In the genomic region with DNA sequence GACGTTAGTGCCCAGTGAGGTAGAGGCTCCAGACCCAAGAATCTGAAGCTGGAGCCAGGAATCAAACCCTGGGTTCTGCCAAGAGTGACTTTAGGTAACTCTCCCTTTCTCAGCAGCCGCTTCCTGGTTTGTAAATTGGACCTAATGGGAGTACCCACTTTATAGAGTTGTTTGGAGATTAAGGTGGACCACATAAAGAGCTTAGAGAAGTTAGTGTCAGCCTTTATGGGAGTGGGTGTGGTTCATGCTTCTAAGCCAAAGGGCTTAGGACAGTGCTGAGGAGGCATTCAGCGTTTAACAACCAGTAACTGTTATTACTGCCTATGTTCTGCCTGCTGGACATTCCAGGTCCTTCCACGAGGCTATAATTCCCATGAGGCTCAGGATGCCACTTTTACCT, we compare ENCODE assay signal across 28 mouse cellular contexts. TPM values are rescaled to one million over a fixed set of nuclear protein-coding genes. Genes with fewer than 3 reads are reported as not detected.
DNase-seq lines count a peak whose midpoint lies in the region; ATAC-seq and TF ChIP-seq lines count a peak whose summit lies in the region.
"Had no signal": no experiment of that assay in that cellular context is flagged by ENCODE, and none has a peak within 500 bp of the region (broad histone marks: within the 10 kb centered on the region; RNA-seq: fewer than 3 reads in every experiment).

No protein-coding gene starts in this region.

- no peak for TF ChIP-seq CTCF in kidney, postnatal 0 days (IDR thresholded peaks at IDR 0.05; ENCODE audit: low read depth)
- no peak for TF ChIP-seq CTCF in intestine, postnatal 0 days (IDR thresholded peaks at IDR 0.05; ENCODE audit: low read depth)

- no peak for DNase-seq in kidney, postnatal 0 days (ENCODE audit: low spot score)
- DNase-seq in lung, adult 18-20 months = no peak
- DNase-seq in urinary bladder, postnatal 25 days (ENCODE audit: low spot score) = no peak
- no peak for DNase-seq in hindbrain, embryonic 14.5 days (ENCODE audit: low spot score)
- DNase-seq: adrenal gland, adult 8-10 months; adrenal gland, postnatal 25 days; cerebellum, adult 11-12 months; cerebellum, adult 8-10 months; cerebellum, postnatal 10 days; cerebellum, postnatal 36 days; embryo, embryonic 11 days; gastrocnemius, postnatal 10 days; heart, adult 18-20 months; heart, postnatal 10 days; heart, postnatal 36 days had no signal

- no peaks in the 10 kb centered on the region for H3K36me3 ChIP-seq in kidney, postnatal 0 days (ENCODE audit: insufficient read depth, low read length)
- H3K36me3 ChIP-seq in kidney, embryonic 14.5 days (ENCODE audit: control insufficient read depth, insufficient read depth, low read length) = no peaks in the 10 kb centered on the region
- no peaks in the 10 kb centered on the region for H3K36me3 ChIP-seq in lung, embryonic 16.5 days (ENCODE audit: control insufficient read depth, insufficient read depth, low read length)
- H3K36me3 ChIP-seq in intestine, embryonic 15.5 days = no peaks in the 10 kb centered on the region
- H3K36me3 ChIP-seq in intestine, postnatal 0 days (ENCODE audit: control insufficient read depth, insufficient read depth) = no peaks in the 10 kb centered on the region
- no peaks in the 10 kb centered on the region for H3K36me3 ChIP-seq in hindbrain, embryonic 14.5 days (replicated peaks; ENCODE audit: control insufficient read depth, insufficient read depth)
- H3K36me3 ChIP-seq: embryonic facial prominence, embryonic 10.5 days; embryonic facial prominence, embryonic 13.5 days; forebrain, embryonic 12.5 days; forebrain, embryonic 15.5 days; heart, embryonic 12.5 days; heart, embryonic 15.5 days; hindbrain, embryonic 15.5 days had no signal

- H3K27me3 ChIP-seq in kidney, postnatal 0 days (ENCODE audit: insufficient read depth, low read length) = no peaks in the 10 kb centered on the region
- H3K27me3 ChIP-seq in kidney, embryonic 14.5 days (ENCODE audit: control insufficient read depth, insufficient read depth, low read length) = no peaks in the 10 kb centered on the region
- H3K27me3 ChIP-seq in lung, embryonic 16.5 days (ENCODE audit: control insufficient read depth, insufficient read depth, low read depth, low read length) = no peaks in the 10 kb centered on the region
- no peaks in the 10 kb centered on the region for H3K27me3 ChIP-seq in intestine, embryonic 15.5 days (replicated peaks)
- H3K27me3 ChIP-seq in intestine, postnatal 0 days (replicated peaks; ENCODE audit: control insufficient read depth, insufficient read depth, low read length) = no peaks in the 10 kb centered on the region
- H3K27me3 ChIP-seq in hindbrain, embryonic 14.5 days (ENCODE audit: control insufficient read depth, insufficient read depth, low read length) = no peaks in the 10 kb centered on the region
- H3K27me3 ChIP-seq: forebrain, embryonic 12.5 days; forebrain, embryonic 15.5 days; heart, embryonic 12.5 days; heart, embryonic 15.5 days; hindbrain, embryonic 15.5 days had no signal

- no peak overlapping the region for H3K4me3 ChIP-seq in kidney, postnatal 0 days (replicated peaks; ENCODE audit: low read depth, low read length)
- H3K4me3 ChIP-seq in kidney, embryonic 14.5 days (ENCODE audit: low read length) = no peak overlapping the region
- no peak overlapping the region for H3K4me3 ChIP-seq in lung, embryonic 16.5 days (ENCODE audit: low read length)
- H3K4me3 ChIP-seq in intestine, embryonic 15.5 days (replicated peaks) = no peak overlapping the region
- H3K4me3 ChIP-seq in intestine, postnatal 0 days (ENCODE audit: low read depth, low read length) = no peak overlapping the region
- H3K4me3 ChIP-seq in hindbrain, embryonic 14.5 days (replicated peaks; ENCODE audit: low read length) = no peak overlapping the region
- H3K4me3 ChIP-seq: embryonic facial prominence, embryonic 10.5 days; embryonic facial prominence, embryonic 13.5 days; erythroblast, embryonic 14.5 days; forebrain, embryonic 12.5 days; forebrain, embryonic 15.5 days; heart, embryonic 12.5 days; heart, embryonic 15.5 days; hindbrain, embryonic 15.5 days had no signal

- ATAC-seq in kidney, postnatal 0 days (replicated peaks; ENCODE audit: low FRiP score, low read depth) = no peak
- no peak for ATAC-seq in kidney, embryonic 14.5 days (ENCODE audit: low FRiP score, low TSS enrichment)
- ATAC-seq in lung, embryonic 16.5 days (ENCODE audit: low read depth) = no peak
- peak; percentile 34; the same call in 1 of the 2 replicates for ATAC-seq in intestine, embryonic 15.5 days
- ATAC-seq in intestine, postnatal 0 days = peak; percentile 41; the same call in 1 of the 2 replicates
- ATAC-seq in hindbrain, embryonic 14.5 days (ENCODE audit: low FRiP score) = no peak
- ATAC-seq: CD4-positive, CD25-positive, alpha-beta regulatory T cell, adult 4 months; forebrain, embryonic 15.5 days had no signal

- peaks cover 4% of the 10 kb centered on the region; the same call in 1 of the 2 replicates for H3K4me1 ChIP-seq in kidney, postnatal 0 days (replicated peaks; ENCODE audit: insufficient read depth, low read length)
- H3K4me1 ChIP-seq in kidney, embryonic 14.5 days (ENCODE audit: control insufficient read depth, insufficient read depth, low read length) = no peaks in the 10 kb centered on the region
- 0 out of 2 replicates have a peak, but pooled peaks cover 5% of the 10 kb centered on the region for H3K4me1 ChIP-seq in lung, embryonic 16.5 days (replicated peaks; ENCODE audit: control insufficient read depth, insufficient read depth, low read length)
- H3K4me1 ChIP-seq in intestine, embryonic 15.5 days (replicated peaks) = peaks cover 9% of the 10 kb centered on the region; the same call in 1 of the 2 replicates
- H3K4me1 ChIP-seq in intestine, postnatal 0 days (replicated peaks; ENCODE audit: control insufficient read depth, insufficient read depth, low read length) = peaks cover 4% of the 10 kb centered on the region; the same call in 1 of the 2 replicates
- no peaks in the 10 kb centered on the region for H3K4me1 ChIP-seq in hindbrain, embryonic 14.5 days (replicated peaks; ENCODE audit: control insufficient read depth, insufficient read depth, low read length)
- H3K4me1 ChIP-seq: forebrain, embryonic 12.5 days; forebrain, embryonic 15.5 days; hindbrain, embryonic 15.5 days had no signal

- H3K9me3 ChIP-seq in kidney, postnatal 0 days (replicated peaks; ENCODE audit: low read length) = no peaks in the 10 kb centered on the region
- H3K9me3 ChIP-seq in kidney, embryonic 14.5 days (ENCODE audit: control insufficient read depth, low read length) = no peaks in the 10 kb centered on the region
- no peaks in the 10 kb centered on the region for H3K9me3 ChIP-seq in lung, embryonic 16.5 days (ENCODE audit: control insufficient read depth, low read length)
- no peaks in the 10 kb centered on the region for H3K9me3 ChIP-seq in intestine, embryonic 15.5 days
- H3K9me3 ChIP-seq in intestine, postnatal 0 days (ENCODE audit: control insufficient read depth) = no peaks in the 10 kb centered on the region
- H3K9me3 ChIP-seq in hindbrain, embryonic 14.5 days (ENCODE audit: control insufficient read depth, low read length) = no peaks in the 10 kb centered on the region
- H3K9me3 ChIP-seq: embryonic facial prominence, embryonic 10.5 days; embryonic facial prominence, embryonic 13.5 days; forebrain, embryonic 12.5 days; forebrain, embryonic 15.5 days; heart, embryonic 12.5 days; heart, embryonic 15.5 days; hindbrain, embryonic 15.5 days had no signal

- no peak overlapping the region for H3K4me2 ChIP-seq in kidney, postnatal 0 days (ENCODE audit: low read length)
- no peak overlapping the region for H3K4me2 ChIP-seq in kidney, embryonic 14.5 days (replicated peaks; ENCODE audit: low read depth, low read length)
- no peak overlapping the region for H3K4me2 ChIP-seq in lung, embryonic 16.5 days (ENCODE audit: low read depth, low read length)
- H3K4me2 ChIP-seq in intestine, embryonic 15.5 days (replicated peaks) = no peak overlapping the region
- no peak overlapping the region for H3K4me2 ChIP-seq in intestine, postnatal 0 days (replicated peaks; ENCODE audit: low read depth)
- H3K4me2 ChIP-seq in hindbrain, embryonic 14.5 days (replicated peaks) = no peak overlapping the region
- H3K4me2 ChIP-seq: embryonic facial prominence, embryonic 13.5 days; forebrain, embryonic 12.5 days; forebrain, embryonic 15.5 days; heart, embryonic 12.5 days; heart, embryonic 15.5 days; hindbrain, embryonic 15.5 days had no signal

- WGBS in kidney, postnatal 0 days = 55% methylated on average over 4 of the region's 4 CpGs
- WGBS in kidney, embryonic 14.5 days = 59% methylated on average over 4 of the region's 4 CpGs
- 80% methylated on average over 4 of the region's 4 CpGs for WGBS in lung, embryonic 16.5 days
- 61% methylated on average over 4 of the region's 4 CpGs for WGBS in intestine, embryonic 15.5 days
- WGBS in intestine, postnatal 0 days = 43% methylated on average over 4 of the region's 4 CpGs
- WGBS in hindbrain, embryonic 14.5 days = 85% methylated on average over 4 of the region's 4 CpGs

- H3K9ac ChIP-seq in kidney, postnatal 0 days (ENCODE audit: low read depth, low read length) = no peak overlapping the region
- no peak overlapping the region for H3K9ac ChIP-seq in kidney, embryonic 14.5 days (ENCODE audit: low read depth, low read length)
- H3K9ac ChIP-seq in lung, embryonic 16.5 days (ENCODE audit: low read length) = no peak overlapping the region
- H3K9ac ChIP-seq in intestine, embryonic 15.5 days = no peak overlapping the region
- no peak overlapping the region for H3K9ac ChIP-seq in intestine, postnatal 0 days (ENCODE audit: low read depth, low read length)
- no peak overlapping the region for H3K9ac ChIP-seq in hindbrain, embryonic 14.5 days
- H3K9ac ChIP-seq: embryonic facial prominence, embryonic 13.5 days; forebrain, embryonic 12.5 days; forebrain, embryonic 15.5 days; heart, embryonic 12.5 days; heart, embryonic 15.5 days; hindbrain, embryonic 15.5 days had no signal

- peak overlapping the region; percentile 77 for H3K27ac ChIP-seq in kidney, postnatal 0 days
- H3K27ac ChIP-seq in kidney, embryonic 14.5 days (ENCODE audit: low read depth, low read length) = no peak overlapping the region
- H3K27ac ChIP-seq in lung, embryonic 16.5 days (ENCODE audit: low read length) = 0 out of 2 replicates have a peak overlapping the region, but pooled peaks have one; percentile 13
- no peak overlapping the region for H3K27ac ChIP-seq in intestine, embryonic 15.5 days
- H3K27ac ChIP-seq in intestine, postnatal 0 days (ENCODE audit: low read depth, low read length) = no peak overlapping the region; the same call in 1 of the 2 replicates
- no peak overlapping the region for H3K27ac ChIP-seq in hindbrain, embryonic 14.5 days
- H3K27ac ChIP-seq: embryonic facial prominence, embryonic 10.5 days; embryonic facial prominence, embryonic 13.5 days; forebrain, embryonic 12.5 days; forebrain, embryonic 15.5 days; heart, embryonic 15.5 days; hindbrain, embryonic 15.5 days had no signal

RNA-seq across cellular contexts. Expression of a gene that starts 14.0 kb away (rescaled TPM):
- polyA plus RNA-seq in kidney, postnatal 0 days (2015; fragmentation: Nextera tagmentation; extraction: Ambion mirVana) = 131 and 168 TPM in 2 replicates
- 35.6 and 40.0 TPM in 2 replicates for polyA plus RNA-seq in kidney, embryonic 14.5 days (2014; fragmentation: Nextera tagmentation; extraction: Ambion mirVana)
- polyA plus RNA-seq in lung, embryonic 16.5 days (2015; fragmentation: Nextera tagmentation; extraction: Ambion mirVana) = 341 and 430 TPM in 2 replicates
- polyA plus RNA-seq in intestine, embryonic 15.5 days (2015; fragmentation: Nextera tagmentation; extraction: Ambion mirVana) = 108 and 123 TPM in 2 replicates
- 61.7 and 71.6 TPM in 2 replicates for polyA plus RNA-seq in intestine, postnatal 0 days (2015; fragmentation: Nextera tagmentation; extraction: Ambion mirVana)
- polyA plus RNA-seq in hindbrain, embryonic 14.5 days (2014; fragmentation: Nextera tagmentation; extraction: Ambion mirVana) = 9.9 and 12.9 TPM in 2 replicates

RNA-seq across cellular contexts. Expression of a gene that starts 32.1 kb away (rescaled TPM):
- polyA plus RNA-seq in kidney, postnatal 0 days (2015; fragmentation: Nextera tagmentation; extraction: Ambion mirVana) = 317 and 329 TPM in 2 replicates
- 355 and 392 TPM in 2 replicates for polyA plus RNA-seq in kidney, embryonic 14.5 days (2014; fragmentation: Nextera tagmentation; extraction: Ambion mirVana)
- polyA plus RNA-seq in lung, embryonic 16.5 days (2015; fragmentation: Nextera tagmentation; extraction: Ambion mirVana) = 306 and 339 TPM in 2 replicates
- 293 and 336 TPM in 2 replicates for polyA plus RNA-seq in intestine, embryonic 15.5 days (2015; fragmentation: Nextera tagmentation; extraction: Ambion mirVana)
- 308 and 311 TPM in 2 replicates for polyA plus RNA-seq in intestine, postnatal 0 days (2015; fragmentation: Nextera tagmentation; extraction: Ambion mirVana)
- polyA plus RNA-seq in hindbrain, embryonic 14.5 days (2014; fragmentation: Nextera tagmentation; extraction: Ambion mirVana) = 380 and 393 TPM in 2 replicates

RNA-seq across cellular contexts. Expression of a gene that starts 35.0 kb away (rescaled TPM):
- polyA plus RNA-seq in kidney, postnatal 0 days (2015; fragmentation: Nextera tagmentation; extraction: Ambion mirVana) = 5.9 and 6.8 TPM in 2 replicates
- 8.7 and 13.0 TPM in 2 replicates for polyA plus RNA-seq in kidney, embryonic 14.5 days (2014; fragmentation: Nextera tagmentation; extraction: Ambion mirVana)
- 8.9 and 10.0 TPM in 2 replicates for polyA plus RNA-seq in lung, embryonic 16.5 days (2015; fragmentation: Nextera tagmentation; extraction: Ambion mirVana)
- polyA plus RNA-seq in intestine, embryonic 15.5 days (2015; fragmentation: Nextera tagmentation; extraction: Ambion mirVana) = 6.2 and 6.9 TPM in 2 replicates
- polyA plus RNA-seq in intestine, postnatal 0 days (2015; fragmentation: Nextera tagmentation; extraction: Ambion mirVana) = 2.6 and 3.9 TPM in 2 replicates
- polyA plus RNA-seq in hindbrain, embryonic 14.5 days (2014; fragmentation: Nextera tagmentation; extraction: Ambion mirVana) = 7.4 and 8.9 TPM in 2 replicates
- polyA plus RNA-seq: erythroblast, embryonic 14.5 days had no signal

RNA-seq across cellular contexts. Expression of a gene that starts 55.7 kb away (rescaled TPM):
- polyA plus RNA-seq in kidney, postnatal 0 days (2015; fragmentation: Nextera tagmentation; extraction: Ambion mirVana) = 20.2 and 20.7 TPM in 2 replicates
- 22.6 and 25.7 TPM in 2 replicates for polyA plus RNA-seq in kidney, embryonic 14.5 days (2014; fragmentation: Nextera tagmentation; extraction: Ambion mirVana)
- 25.1 and 25.7 TPM in 2 replicates for polyA plus RNA-seq in lung, embryonic 16.5 days (2015; fragmentation: Nextera tagmentation; extraction: Ambion mirVana)
- polyA plus RNA-seq in intestine, embryonic 15.5 days (2015; fragmentation: Nextera tagmentation; extraction: Ambion mirVana) = 19.8 and 22.6 TPM in 2 replicates
- 10.5 and 11.6 TPM in 2 replicates for polyA plus RNA-seq in intestine, postnatal 0 days (2015; fragmentation: Nextera tagmentation; extraction: Ambion mirVana)
- polyA plus RNA-seq in hindbrain, embryonic 14.5 days (2014; fragmentation: Nextera tagmentation; extraction: Ambion mirVana) = 25.0 and 28.4 TPM in 2 replicates

Comparison
In these comparisons a context has a peak if more than half of its experiments do, and no peak if none do; other contexts are left out.
1. H3K27ac ChIP-seq: peak in kidney, postnatal 0 days (single experiment) and lung, embryonic 16.5 days (single experiment); none in kidney, embryonic 14.5 days (single experiment), intestine, embryonic 15.5 days (single experiment), intestine, postnatal 0 days (single experiment) and hindbrain, embryonic 14.5 days (single experiment).
2. ATAC-seq: peak in intestine, embryonic 15.5 days (single experiment) and intestine, postnatal 0 days (single experiment); none in kidney, postnatal 0 days (single experiment), kidney, embryonic 14.5 days (single experiment), lung, embryonic 16.5 days (single experiment) and hindbrain, embryonic 14.5 days (single experiment).